ENCODE assay signal across 15 mouse cellular contexts in the genomic region with DNA sequence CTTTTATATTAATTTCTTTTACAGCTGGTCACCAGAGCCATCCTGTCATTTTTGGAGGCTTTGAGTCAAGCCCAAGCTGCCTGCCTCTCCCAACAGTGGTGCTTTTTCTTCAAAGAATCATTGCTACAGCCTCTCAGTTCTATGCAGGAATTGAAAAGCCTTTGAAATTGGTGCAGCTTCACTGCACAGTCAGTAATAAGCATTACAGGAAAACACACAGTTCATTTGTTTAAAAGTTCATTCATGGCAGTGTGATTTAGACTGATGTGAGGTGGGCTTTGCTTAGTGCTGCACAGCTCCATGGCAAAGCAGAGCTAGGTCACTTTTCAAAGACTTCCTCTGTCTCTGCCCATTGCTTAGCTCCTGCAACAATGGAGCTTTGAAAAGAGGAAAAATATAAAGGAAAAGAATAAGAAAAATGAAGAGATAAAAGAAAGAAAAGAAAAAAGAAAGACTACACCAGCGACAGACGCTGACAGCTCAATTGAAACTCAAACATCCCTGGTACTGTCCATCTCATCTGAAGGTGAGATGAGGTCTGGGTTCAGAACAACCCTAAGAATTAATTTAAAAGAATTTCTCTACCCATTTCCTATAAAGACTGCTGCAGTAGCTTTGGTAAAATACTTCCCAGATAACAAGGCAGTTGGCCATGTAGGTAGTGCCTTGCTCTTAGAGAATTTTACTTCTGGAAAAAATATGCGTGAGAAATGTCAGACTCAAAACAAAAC.
A peak's percentile ranks its signal among the peaks of the same experiment; 100 is the strongest.
DNase-seq lines count a peak whose midpoint lies in the region; ATAC-seq lines count a peak whose summit lies in the region.
"Had no signal": no experiment of that assay in that cellular context is flagged by ENCODE, and none has a peak within 500 bp of the region (broad histone marks: within the 10 kb centered on the region; RNA-seq: fewer than 3 reads in every experiment).

No protein-coding gene starts in this region.

- H3K4me1 ChIP-seq in hindbrain, embryonic 13.5 days (replicated peaks) = no peaks in the 10 kb centered on the region
- peaks cover 3% of the 10 kb centered on the region; the same call in 1 of the 2 replicates for H3K4me1 ChIP-seq in midbrain, embryonic 16.5 days (ENCODE audit: control insufficient read depth, insufficient read depth, low read length)
- H3K4me1 ChIP-seq: lung, embryonic 15.5 days had no signal

- no peak overlapping the region for H3K27ac ChIP-seq in hindbrain, embryonic 13.5 days
- peak overlapping the region; percentile 38; the same call in 1 of the 2 replicates for H3K27ac ChIP-seq in midbrain, embryonic 16.5 days (ENCODE audit: low read length)
- H3K27ac ChIP-seq: lung, embryonic 15.5 days had no signal

- H3K4me2 ChIP-seq in hindbrain, embryonic 13.5 days = no peak overlapping the region
- H3K4me2 ChIP-seq in midbrain, embryonic 16.5 days (ENCODE audit: low read length) = no peak overlapping the region
- H3K4me2 ChIP-seq: heart, embryonic 11.5 days; lung, embryonic 15.5 days had no signal

- H3K9me3 ChIP-seq in hindbrain, embryonic 13.5 days = no peaks in the 10 kb centered on the region
- no peaks in the 10 kb centered on the region for H3K9me3 ChIP-seq in midbrain, embryonic 16.5 days (replicated peaks; ENCODE audit: control insufficient read depth, low read length, poor library complexity, severe bottlenecking)
- H3K9me3 ChIP-seq: lung, embryonic 15.5 days had no signal

- no peak overlapping the region for H3K9ac ChIP-seq in hindbrain, embryonic 13.5 days
- H3K9ac ChIP-seq in midbrain, embryonic 16.5 days (ENCODE audit: low read depth, low read length) = no peak overlapping the region
- H3K9ac ChIP-seq: lung, embryonic 15.5 days had no signal

- peak; percentile 0 for DNase-seq in brain, adult 2 months (ENCODE audit: low read depth, low spot score)
- DNase-seq in embryo, embryonic 11.5 days (ENCODE audit: low read depth, low spot score) = peak; percentile 1
- no peak for DNase-seq in cerebellum, postnatal 4 days (ENCODE audit: low spot score in 2 of 2)
- DNase-seq in thymus, postnatal 4 days = no peak
- no peak for DNase-seq in T-cell, adult 2 months (ENCODE audit: low spot score)
- DNase-seq in layer of hippocampus, adult 8-10 months (ENCODE audit: low spot score in 2 of 2) = no peak
- DNase-seq: adrenal gland, postnatal 25 days; cerebellum, postnatal 36 days; heart, postnatal 4 days; kidney, adult 9 months; right cerebral cortex, postnatal 4 days had no signal

- WGBS in hindbrain, embryonic 13.5 days = 31% methylated on average over 3 of the region's 3 CpGs
- WGBS in midbrain, embryonic 16.5 days = 34% methylated on average over 3 of the region's 3 CpGs

- H3K4me3 ChIP-seq in hindbrain, embryonic 13.5 days = no peak overlapping the region
- no peak overlapping the region for H3K4me3 ChIP-seq in midbrain, embryonic 16.5 days (ENCODE audit: low read depth, low read length)
- H3K4me3 ChIP-seq: lung, embryonic 15.5 days had no signal

- peak; percentile 68; the same call in 1 of the 2 replicates for ATAC-seq in hindbrain, embryonic 13.5 days (ENCODE audit: low FRiP score)
- peak; percentile 96 for ATAC-seq in midbrain, embryonic 16.5 days

- no peaks in the 10 kb centered on the region for H3K27me3 ChIP-seq in hindbrain, embryonic 13.5 days
- no peaks in the 10 kb centered on the region for H3K27me3 ChIP-seq in midbrain, embryonic 16.5 days (ENCODE audit: control insufficient read depth, insufficient read depth, low read depth, low read length)
- H3K27me3 ChIP-seq: lung, embryonic 15.5 days had no signal

- no peaks in the 10 kb centered on the region for H3K36me3 ChIP-seq in hindbrain, embryonic 13.5 days
- no peaks in the 10 kb centered on the region for H3K36me3 ChIP-seq in midbrain, embryonic 16.5 days (ENCODE audit: control insufficient read depth, insufficient read depth, low read length)
- H3K36me3 ChIP-seq: lung, embryonic 15.5 days had no signal

Comparison
In these comparisons a context has a peak if more than half of its experiments do, and no peak if none do; other contexts are left out.
1. DNase-seq: peak in brain, adult 2 months (single experiment) and embryo, embryonic 11.5 days (single experiment); none in cerebellum, postnatal 4 days (0 of 2), thymus, postnatal 4 days (single experiment), T-cell, adult 2 months (single experiment) and layer of hippocampus, adult 8-10 months (0 of 2).